Mouse (Mus musculus) myocyte (in vitro differentiated cells): ENCODE results near the gene H2-K1.

Experiments used
- CEBPB ChIP-seq: IDR thresholded peaks from 2 replicates; pipeline ENCODE4 v1.6.1; 2011; ENCODE audit warnings: mild to moderate bottlenecking, moderate library complexity; ENCODE audit not compliant: poor library complexity, insufficient read depth, severe bottlenecking
- E2F4 ChIP-seq: IDR thresholded peaks from one replicate; pipeline ENCODE4 v1.6.1; 2011; ENCODE audit warnings: mild to moderate bottlenecking, control low read depth, moderate library complexity; ENCODE audit not compliant: insufficient read depth
- MAX ChIP-seq: IDR thresholded peaks from one replicate; pipeline ENCODE4 v1.6.1; 2011; ENCODE audit warnings: low read depth, mild to moderate bottlenecking, control low read depth
- MYOD1 ChIP-seq, 3 experiments: IDR thresholded peaks; one replicate each; pipeline ENCODE4 v1.6.1; 2011; ENCODE audit warnings: control low read depth in 2 of 3, low read depth in 2 of 3, mild to moderate bottlenecking in 2 of 3, moderate library complexity in 1 of 3; ENCODE audit not compliant: insufficient read length in 2 of 3, control insufficient read depth in 1 of 3
- MYOG ChIP-seq, 3 experiments: IDR thresholded peaks; one replicate each; pipeline ENCODE4 v1.6.1; 2011; ENCODE audit warnings: control low read depth in 2 of 3, low read depth in 2 of 3, mild to moderate bottlenecking in 2 of 3; ENCODE audit not compliant: insufficient read length in 2 of 3, control insufficient read depth in 1 of 3, insufficient read depth in 1 of 3
- POLR2A ChIP-seq: IDR thresholded peaks from one replicate; pipeline ENCODE4 v1.6.1; 2011; ENCODE audit warnings: low read depth, mild to moderate bottlenecking, control low read depth, moderate library complexity; ENCODE audit not compliant: insufficient read length
- POLR2AphosphoS2 ChIP-seq: IDR thresholded peaks from one replicate; pipeline ENCODE4 v1.6.1; 2011; ENCODE audit warnings: low read depth, control low read depth; ENCODE audit not compliant: insufficient read length
- REST ChIP-seq: IDR thresholded peaks from one replicate; pipeline ENCODE4 v1.6.1; 2011; ENCODE audit warnings: mild to moderate bottlenecking, control low read depth, moderate library complexity; ENCODE audit not compliant: insufficient read depth, insufficient read length
- TCF12 ChIP-seq: IDR thresholded peaks from one replicate; pipeline ENCODE4 v1.6.1; 2011; ENCODE audit warnings: mild to moderate bottlenecking, control low read depth; ENCODE audit not compliant: poor library complexity, insufficient read depth, severe bottlenecking
- USF1 ChIP-seq: IDR thresholded peaks from one replicate; pipeline ENCODE4 v1.6.1; 2011; ENCODE audit warnings: low read depth, mild to moderate bottlenecking, control low read depth, moderate library complexity

DNA sequence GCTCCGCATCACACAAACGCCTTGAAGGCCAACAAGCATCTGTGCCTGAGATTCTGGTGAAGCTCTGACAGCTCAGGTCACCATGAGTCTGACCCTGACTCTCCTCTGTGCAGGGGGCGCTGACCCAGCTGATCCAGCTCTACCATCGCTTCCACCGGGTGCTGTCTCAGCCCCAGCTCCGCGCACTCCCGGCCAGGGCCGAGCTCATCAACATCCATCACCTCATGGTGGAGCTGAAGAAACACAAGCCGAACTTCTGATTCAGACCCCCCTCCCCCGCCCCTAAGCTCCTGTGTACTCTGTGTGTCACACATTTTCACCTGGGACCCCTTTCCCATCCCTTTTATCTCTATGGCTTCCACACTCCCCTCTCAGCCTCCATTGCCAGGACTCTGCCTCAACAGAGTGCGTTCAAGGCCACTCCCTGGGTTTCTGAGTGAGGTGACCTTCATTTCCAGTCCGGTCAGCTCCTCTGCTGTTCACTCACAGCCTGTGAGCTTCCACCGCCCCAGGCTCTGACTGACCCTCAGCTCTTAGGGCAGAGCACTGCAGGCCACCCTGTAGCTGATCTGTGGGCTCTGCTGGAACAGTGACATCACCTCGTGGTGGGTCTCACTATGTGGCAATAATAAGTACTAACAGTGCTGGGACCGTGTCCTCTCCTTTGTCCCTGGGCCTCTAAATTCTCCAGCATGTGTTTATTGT is 34.1 kb downstream of the H2-K1 start:
- TF ChIP-seq POLR2A (no peak), USF1 (no peak), POLR2AphosphoS2 (no peak), CEBPB (no peak), MYOD1 (IDR thresholded peaks at IDR 0.05; ENCODE audit: control insufficient read depth in 1 of 3, insufficient read length in 2 of 3, low read depth in 2 of 3) (no peak), E2F4 (no peak), MAX (no peak), TCF12 (no peak), MYOG (IDR thresholded peaks at IDR 0.05; ENCODE audit: control insufficient read depth in 1 of 3, insufficient read depth in 1 of 3, insufficient read length in 2 of 3, low read depth in 2 of 3) (no peak), REST (no peak)
